Mouse (Mus musculus) kidney, adult 18-20 months (tissue): ENCODE results near the gene Plekha8.

Source experiments
- DNase-seq: peaks from one replicate; pipeline ENCODE4 v3.0.0; 2021

Gene Plekha8

DNA sequence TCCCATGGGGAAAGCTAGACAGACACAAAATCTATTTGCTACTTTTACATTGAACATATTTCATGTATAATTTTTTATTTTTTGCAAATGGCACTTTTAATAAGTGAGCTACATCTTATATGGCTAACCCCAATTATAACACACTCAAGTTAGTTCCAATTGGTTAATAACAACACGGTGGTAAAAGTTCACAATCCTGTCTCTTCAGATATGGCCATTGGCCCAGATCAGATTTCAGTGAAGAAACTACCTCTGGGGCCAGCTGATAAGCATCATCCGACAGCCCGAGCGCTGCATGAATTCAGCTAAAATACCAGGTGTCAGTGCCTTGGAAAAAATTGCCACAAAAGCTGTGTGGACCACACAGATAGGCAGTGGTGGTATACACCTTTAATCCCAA lies 7.2 kb upstream of the Plekha8 start:
- DNase-seq, result no peak

DNA sequence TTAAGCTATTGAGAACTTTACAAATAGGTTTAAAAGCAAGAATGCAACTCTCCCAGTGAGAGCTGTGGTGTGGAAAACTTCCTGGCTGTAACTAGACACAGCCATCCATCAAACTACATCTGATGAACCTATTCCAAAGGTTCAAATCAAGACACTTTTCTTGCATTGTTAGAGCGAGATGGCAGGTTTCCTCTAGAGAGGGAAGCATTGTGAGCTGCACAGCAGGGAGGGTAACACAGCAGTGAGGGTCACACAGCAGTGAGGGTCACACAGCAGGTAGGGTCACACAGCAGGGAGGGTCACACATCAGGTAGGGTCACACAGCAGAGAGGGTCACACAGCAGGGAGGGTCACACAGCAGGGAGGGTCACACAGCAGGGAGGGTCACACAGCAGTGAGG lies 6.7 kb upstream of the Plekha8 start:
- no peak for DNase-seq

DNA sequence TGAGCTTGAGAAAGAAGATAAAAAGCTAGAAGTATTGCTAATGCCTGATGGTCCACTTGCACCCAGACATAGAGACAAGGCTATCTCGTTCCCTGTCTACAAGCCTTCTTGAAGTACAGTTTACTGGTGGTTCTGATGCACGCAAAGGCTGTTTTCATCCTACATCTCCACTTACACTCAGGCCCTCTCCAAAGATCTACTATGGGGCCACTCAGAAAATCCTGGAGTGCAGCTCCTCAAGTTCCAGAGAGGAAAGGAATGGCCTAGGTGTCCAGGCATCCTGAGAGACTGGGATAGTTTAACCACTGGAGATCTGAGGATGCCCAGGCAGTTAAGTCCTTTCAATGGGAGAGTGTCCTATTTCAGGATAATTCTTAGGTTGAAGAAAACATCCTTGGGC lies 4.2 kb upstream of the Plekha8 start:
- DNase-seq, result no peak

GRCm38 (mm10) chr6:54591778-54592177 lies 3.1 kb upstream of the Plekha8 start:
- no peak for DNase-seq

- peak; percentile 94 for DNase-seq
These were observed 1.9 kb upstream of the Plekha8 start for GRCm38 (mm10) chr6:54592938-54593535.

DNA sequence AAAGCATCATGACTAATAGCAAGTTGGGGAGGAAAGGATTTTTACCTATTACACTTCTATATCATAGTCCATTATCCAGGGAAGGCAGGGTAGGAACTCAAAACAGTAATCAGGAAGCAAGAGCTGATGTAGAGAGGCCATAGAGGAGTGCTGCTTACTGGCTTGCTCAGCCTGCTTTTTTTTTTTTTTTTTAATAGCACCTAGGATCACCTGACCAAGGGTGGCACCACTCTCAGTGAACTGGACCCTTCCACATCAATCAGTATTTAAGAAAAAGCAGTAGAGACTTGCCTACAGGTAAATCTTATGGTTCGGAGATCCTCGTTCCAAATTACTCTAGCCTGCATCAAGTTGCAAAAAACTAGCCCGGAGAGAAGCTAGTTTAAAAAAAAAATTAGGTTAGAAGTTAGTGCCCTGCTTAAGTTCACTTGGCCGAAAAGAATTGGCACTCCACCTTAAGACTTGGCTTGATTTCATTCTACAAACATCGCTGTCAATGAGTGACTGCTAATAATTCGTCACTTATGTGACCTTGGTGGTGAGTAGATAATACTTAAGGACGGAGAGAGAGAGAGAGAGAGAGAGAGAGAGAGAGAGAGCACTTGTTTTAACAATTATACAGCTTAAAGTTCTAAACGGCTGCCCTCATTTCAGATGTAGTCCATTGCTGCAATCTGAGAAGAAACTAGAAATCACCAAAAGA lies 994 bp upstream of the Plekha8 start:
- DNase-seq, result no peak

DNA sequence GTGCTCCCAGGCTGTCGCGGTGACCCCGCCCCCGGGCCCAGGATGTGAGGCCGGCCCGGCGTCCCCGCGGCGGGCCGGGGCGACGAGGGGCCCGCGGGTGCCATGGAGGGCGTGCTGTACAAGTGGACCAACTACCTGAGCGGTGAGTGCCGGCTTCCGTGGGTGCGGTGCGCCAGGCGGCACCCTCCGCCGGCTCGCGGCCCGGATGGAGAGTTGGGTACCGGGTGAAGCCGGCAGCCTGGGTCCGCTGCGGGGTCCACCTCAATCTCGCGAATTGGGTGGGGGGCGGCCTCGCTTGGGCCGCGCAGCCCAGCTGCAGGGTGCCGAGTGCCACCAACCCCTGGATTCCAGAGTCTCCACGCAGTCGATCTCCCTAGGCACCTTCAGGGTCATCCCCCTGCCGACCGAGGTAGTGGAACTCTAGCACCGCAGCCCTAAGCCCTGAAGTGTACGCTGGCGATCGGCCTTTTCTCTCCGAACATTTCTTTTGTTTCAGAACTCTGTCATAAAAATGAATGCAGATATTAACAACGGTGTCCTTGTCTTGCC lies 493 bp downstream of the Plekha8 start:
- no peak for DNase-seq

DNA sequence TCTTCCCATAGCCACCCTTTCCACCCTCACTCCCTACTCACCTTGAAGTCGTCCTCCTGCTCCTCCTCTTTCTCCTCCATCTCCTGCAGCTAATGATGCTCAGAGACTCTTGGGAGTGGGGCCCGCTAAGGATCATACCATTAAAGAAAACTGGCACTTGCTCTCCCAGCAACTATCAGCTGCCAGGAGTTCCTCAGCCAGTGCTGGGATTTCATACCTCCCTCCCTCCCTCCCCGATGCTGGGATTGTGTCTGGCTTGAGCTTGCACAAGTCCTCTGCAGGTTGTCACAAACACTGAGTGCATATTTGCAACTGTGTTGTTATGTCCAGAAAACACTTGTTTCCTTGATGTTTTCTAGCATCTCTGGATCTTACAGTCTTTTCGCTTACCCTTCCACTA lies 2.3 kb downstream of the Plekha8 start, which contains the start of gene Fkbp14:
Gene Fkbp14, minus strand, starts transcription at position 101 of the 400 bp plus-strand sequence.
- no peak for DNase-seq

- DNase-seq, result no peak
These were observed 2.8 kb downstream of the Plekha8 start for GRCm38 (mm10) chr6:54597711-54598110.

GRCm38 (mm10) chr6:54600681-54601347 lies 5.9 kb downstream of the Plekha8 start:
- no peak for DNase-seq

DNA sequence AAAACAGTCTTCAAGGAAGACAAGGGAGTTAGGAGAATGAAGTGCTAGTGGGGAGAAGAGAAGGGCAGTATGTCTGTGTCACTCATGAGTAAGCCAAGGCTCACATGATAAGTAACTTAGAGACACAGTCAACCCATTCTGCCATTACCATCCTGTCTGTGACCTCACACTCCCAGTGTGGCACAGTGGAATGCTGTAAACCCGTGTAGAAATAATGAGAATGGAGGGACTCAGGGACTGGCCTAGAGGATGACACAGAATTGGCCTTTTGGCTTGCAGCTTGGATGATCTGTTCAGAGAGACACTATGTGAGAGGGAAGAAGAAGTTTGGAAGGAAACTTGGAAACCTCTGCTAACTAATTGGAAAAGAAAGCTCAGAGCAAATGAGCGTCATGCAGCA lies 8.0 kb downstream of the Plekha8 start:
- no peak for DNase-seq

GRCm38 (mm10) chr6:54604001-54604715 lies 9.2 kb downstream of the Plekha8 start:
- no peak for DNase-seq

DNA sequence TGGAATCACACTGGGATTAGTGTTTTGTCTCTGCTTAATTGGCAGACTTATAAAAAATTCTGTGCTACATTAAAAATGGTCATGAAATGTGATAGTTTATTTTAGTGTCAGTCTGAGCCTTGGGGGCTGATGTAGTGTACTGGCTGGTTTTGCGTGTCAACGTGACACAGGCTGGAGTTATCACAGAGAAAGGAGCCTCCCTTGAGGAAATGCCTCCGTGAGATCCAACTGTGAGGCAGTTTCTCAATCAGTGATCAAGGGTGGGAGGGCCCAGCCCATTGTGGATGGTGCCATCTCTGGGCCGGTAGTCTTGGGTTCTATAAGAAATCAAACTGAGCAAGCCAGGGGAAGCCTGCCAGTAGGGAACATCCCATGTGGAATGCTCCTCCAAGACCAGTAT lies 11.3 kb downstream of the Plekha8 start:
- no peak for DNase-seq

GRCm38 (mm10) chr6:54617363-54617762 lies 22.5 kb downstream of the Plekha8 start:
- DNase-seq, result no peak

DNA sequence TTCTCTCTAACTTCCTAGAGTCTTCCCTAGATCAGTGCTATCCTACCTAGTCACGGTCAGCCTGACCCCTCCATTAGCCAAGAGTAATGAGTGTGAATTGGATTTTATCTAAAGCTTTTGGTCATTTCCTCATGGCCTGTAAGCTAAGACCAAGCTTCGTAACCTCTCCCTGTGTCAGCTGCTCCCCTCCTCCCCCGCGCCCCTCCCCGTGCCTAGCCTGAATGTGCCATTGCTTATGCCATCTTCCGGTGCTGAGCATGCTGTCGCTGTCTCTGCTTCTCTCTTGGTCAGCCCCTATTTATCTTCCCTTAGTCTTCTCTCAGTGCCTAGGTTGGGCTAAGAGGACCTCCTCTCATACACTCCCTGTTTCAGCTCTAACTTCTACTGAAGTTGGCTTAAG lies 24.6 kb downstream of the Plekha8 start:
- DNase-seq, result no peak

DNA sequence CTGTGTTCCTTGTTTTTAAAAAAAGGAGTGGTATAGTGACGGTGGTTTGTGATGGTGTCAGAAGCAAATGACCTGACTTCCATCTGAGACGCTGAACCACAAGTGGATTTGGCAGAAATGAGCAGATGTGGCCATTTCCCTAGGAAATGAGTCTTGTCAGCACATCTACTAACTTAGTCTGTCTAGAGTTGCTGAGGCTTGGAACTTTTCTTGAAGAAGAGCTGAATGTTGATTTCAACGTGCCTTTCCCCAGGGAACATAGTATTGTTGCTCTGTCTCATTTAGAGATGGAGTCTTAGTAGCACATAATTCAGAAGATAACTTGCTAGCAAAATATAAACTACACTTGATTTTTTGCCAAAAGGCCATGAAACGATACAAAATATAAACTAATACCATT lies 25.4 kb downstream of the Plekha8 start:
- no peak for DNase-seq

DNA sequence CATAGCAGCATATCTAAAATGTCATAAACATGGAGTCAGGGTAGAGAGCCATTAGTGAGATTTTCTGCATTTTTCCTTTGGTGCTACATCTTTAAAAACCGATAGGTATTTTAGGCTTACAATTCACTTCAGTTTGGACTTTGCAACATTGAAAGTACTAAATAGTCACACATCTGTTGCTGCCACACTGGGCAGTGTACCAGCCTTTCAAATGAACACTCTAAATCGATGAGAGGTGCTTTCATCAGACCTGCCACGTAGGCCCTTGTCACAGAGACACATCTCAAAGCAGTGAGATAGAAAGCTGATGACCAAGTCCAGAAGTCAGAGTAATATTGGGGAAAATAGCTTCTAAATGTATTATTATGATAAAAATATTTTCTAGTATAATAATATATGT lies 33.5 kb downstream of the Plekha8 start:
- no peak for DNase-seq

GRCm38 (mm10) chr6:54629734-54630133 lies 34.8 kb downstream of the Plekha8 start:
- peak; percentile 44 for DNase-seq

DNA sequence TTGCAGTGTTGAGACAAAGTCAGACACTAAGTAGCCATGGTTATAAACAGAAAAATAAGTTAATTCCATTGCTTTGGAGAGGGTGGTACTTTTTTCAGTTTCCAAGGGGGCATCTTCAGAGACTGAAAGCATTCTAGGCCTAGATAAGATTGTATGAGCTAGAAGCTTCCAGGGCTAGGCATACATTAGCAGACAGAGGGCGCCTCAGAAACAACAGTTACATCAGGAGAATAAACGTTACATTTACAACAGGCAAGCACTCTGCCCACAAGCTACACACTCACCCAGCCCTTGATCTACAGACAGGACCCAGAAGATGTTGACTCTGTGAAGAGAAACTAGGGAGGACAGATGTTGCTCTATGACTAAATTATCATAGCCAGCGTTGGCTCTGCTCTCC lies 36.6 kb downstream of the Plekha8 start:
- DNase-seq, result no peak

GRCm38 (mm10) chr6:54639877-54640276 lies 45.0 kb downstream of the Plekha8 start:
- no peak for DNase-seq

GRCm38 (mm10) chr6:54641953-54642352 lies 47.0 kb downstream of the Plekha8 start:
- no peak for DNase-seq

DNA sequence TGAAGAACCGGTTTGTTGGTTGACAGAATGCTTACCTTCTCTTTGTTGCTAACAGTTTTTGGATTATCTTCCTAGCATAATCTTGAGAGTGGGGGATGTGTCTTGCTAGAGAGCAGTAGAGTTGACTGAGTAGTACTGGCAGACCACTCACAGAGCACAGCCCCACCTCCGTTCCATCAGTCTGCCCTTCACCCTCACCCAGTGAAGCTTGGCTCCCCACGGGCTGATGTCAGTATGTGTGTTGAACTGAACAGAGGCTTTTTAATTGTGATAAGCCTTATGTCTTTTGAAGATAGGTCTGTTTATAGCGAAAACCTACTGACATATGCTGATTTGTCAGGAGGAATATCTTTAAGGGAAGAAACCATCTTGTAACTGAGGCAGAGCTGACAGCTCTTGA lies 48.3 kb downstream of the Plekha8 start:
- DNase-seq, result no peak

GRCm38 (mm10) chr6:54655471-54656095 lies 60.7 kb downstream of the Plekha8 start:
- no peak for DNase-seq
